Mouse (Mus musculus): ENCODE measurements around the gene Sim1. TPM values are rescaled to one million over a fixed set of nuclear protein-coding genes. Genes with fewer than 3 reads are reported as not detected.

The Sim1 gene
- polyA plus RNA-seq, 1 experiment = not detected

- Histone ChIP-seq H3K27me3 (ENCODE audit: control insufficient read depth, insufficient read depth, insufficient read length) (no peaks in the 10 kb centered on the region), H3K79me3 (ENCODE audit: low read depth) (no peaks in the 10 kb centered on the region), H3K4me3 (ENCODE audit: insufficient read depth, poor library complexity, severe bottlenecking) (no peak overlapping the region), H3ac (ENCODE audit: control insufficient read depth, insufficient read length, low read depth) (no peak overlapping the region), H3K79me2 (ENCODE audit: control insufficient read depth, insufficient read depth) (no peaks in the 10 kb centered on the region), H3K36me3 (ENCODE audit: control insufficient read depth, insufficient read depth) (no peaks in the 10 kb centered on the region)
- TF ChIP-seq CEBPB (IDR thresholded peaks at IDR 0.05; ENCODE audit: low read depth) = no peak
- TF ChIP-seq MYOD1 (IDR thresholded peaks at IDR 0.05; ENCODE audit: control insufficient read depth, insufficient read length, low read depth) = no peak
- no peak for TF ChIP-seq CTCF (IDR thresholded peaks at IDR 0.05; ENCODE audit: control insufficient read depth, insufficient read depth, insufficient read length)
- no peak for TF ChIP-seq MYOG (IDR thresholded peaks at IDR 0.05; ENCODE audit: control insufficient read depth, extremely low read depth, insufficient read length)
- no peak for TF ChIP-seq FOSL1 (IDR thresholded peaks at IDR 0.05; ENCODE audit: insufficient read depth, low read length, poor library complexity, severe bottlenecking)
- TF ChIP-seq MAX (IDR thresholded peaks at IDR 0.05) = no peak
- no peak for TF ChIP-seq USF1 (IDR thresholded peaks at IDR 0.05; ENCODE audit: low read depth)
These were observed 117.0 kb downstream of the Sim1 start for GRCm38 (mm10) chr10:51011391-51012150.

- no peaks in the 10 kb centered on the region for H3K79me2 ChIP-seq (ENCODE audit: control insufficient read depth, insufficient read depth)
- H3K36me3 ChIP-seq (ENCODE audit: control insufficient read depth, insufficient read depth) = no peaks in the 10 kb centered on the region
- H3K4me3 ChIP-seq (ENCODE audit: insufficient read depth, poor library complexity, severe bottlenecking) = no peak overlapping the region
- no peak overlapping the region for H3ac ChIP-seq (ENCODE audit: control insufficient read depth, insufficient read length, low read depth)
- H3K27me3 ChIP-seq (ENCODE audit: control insufficient read depth, insufficient read depth, insufficient read length) = no peaks in the 10 kb centered on the region
- H3K79me3 ChIP-seq (ENCODE audit: low read depth) = no peaks in the 10 kb centered on the region
- no peak for TF ChIP-seq USF1 (IDR thresholded peaks at IDR 0.05; ENCODE audit: low read depth)
- no peak for TF ChIP-seq MYOD1 (IDR thresholded peaks at IDR 0.05; ENCODE audit: control insufficient read depth, insufficient read length, low read depth)
- no peak for TF ChIP-seq MAX (IDR thresholded peaks at IDR 0.05)
- TF ChIP-seq CTCF (IDR thresholded peaks at IDR 0.05; ENCODE audit: control insufficient read depth, insufficient read depth, insufficient read length) = no peak
- no peak for TF ChIP-seq MYOG (IDR thresholded peaks at IDR 0.05; ENCODE audit: control insufficient read depth, extremely low read depth, insufficient read length)
- TF ChIP-seq CEBPB (IDR thresholded peaks at IDR 0.05; ENCODE audit: low read depth) = no peak
- TF ChIP-seq FOSL1 (IDR thresholded peaks at IDR 0.05; ENCODE audit: insufficient read depth, low read length, poor library complexity, severe bottlenecking) = no peak
These were observed 120.3 kb downstream of the Sim1 start for GRCm38 (mm10) chr10:51014901-51015300.

- no peak for TF ChIP-seq MYOD1 (IDR thresholded peaks at IDR 0.05; ENCODE audit: control insufficient read depth, insufficient read length, low read depth)
- TF ChIP-seq MAX (IDR thresholded peaks at IDR 0.05) = no peak
- TF ChIP-seq USF1 (IDR thresholded peaks at IDR 0.05; ENCODE audit: low read depth) = no peak
- Histone ChIP-seq H3K4me3 (ENCODE audit: insufficient read depth, poor library complexity, severe bottlenecking) (no peak overlapping the region), H3K79me3 (ENCODE audit: low read depth) (no peaks in the 10 kb centered on the region), H3ac (ENCODE audit: control insufficient read depth, insufficient read length, low read depth) (no peak overlapping the region), H3K36me3 (ENCODE audit: control insufficient read depth, insufficient read depth) (no peaks in the 10 kb centered on the region), H3K27me3 (ENCODE audit: control insufficient read depth, insufficient read depth, insufficient read length) (no peaks in the 10 kb centered on the region), H3K79me2 (ENCODE audit: control insufficient read depth, insufficient read depth) (no peaks in the 10 kb centered on the region)
These were observed 120.8 kb downstream of the Sim1 start for GRCm38 (mm10) chr10:51015362-51015761.

GRCm38 (mm10) chr10:51023308-51024279, 129.0 kb downstream of the Sim1 start:
- Histone ChIP-seq H3K79me3 (ENCODE audit: low read depth) (no peaks in the 10 kb centered on the region), H3ac (ENCODE audit: control insufficient read depth, insufficient read length, low read depth) (no peak overlapping the region), H3K27me3 (ENCODE audit: control insufficient read depth, insufficient read depth, insufficient read length) (no peaks in the 10 kb centered on the region), H3K79me2 (ENCODE audit: control insufficient read depth, insufficient read depth) (no peaks in the 10 kb centered on the region), H3K36me3 (ENCODE audit: control insufficient read depth, insufficient read depth) (no peaks in the 10 kb centered on the region), H3K4me3 (ENCODE audit: insufficient read depth, poor library complexity, severe bottlenecking) (no peak overlapping the region)
- TF ChIP-seq USF1 (IDR thresholded peaks at IDR 0.05; ENCODE audit: low read depth) (no peak), FOSL1 (IDR thresholded peaks at IDR 0.05; ENCODE audit: insufficient read depth, low read length, poor library complexity, severe bottlenecking) (no peak), MAX (IDR thresholded peaks at IDR 0.05) (no peak), MYOG (IDR thresholded peaks at IDR 0.05; ENCODE audit: control insufficient read depth, extremely low read depth, insufficient read length) (no peak), CEBPB (IDR thresholded peaks at IDR 0.05; ENCODE audit: low read depth) (no peak), MYOD1 (IDR thresholded peaks at IDR 0.05; ENCODE audit: control insufficient read depth, insufficient read length, low read depth) (no peak), CTCF (IDR thresholded peaks at IDR 0.05; ENCODE audit: control insufficient read depth, insufficient read depth, insufficient read length) (no peak)

All from C2C12 (cell line).